Mouse (Mus musculus): ENCODE results near the gene Prkn.

Gene Prkn

DNA sequence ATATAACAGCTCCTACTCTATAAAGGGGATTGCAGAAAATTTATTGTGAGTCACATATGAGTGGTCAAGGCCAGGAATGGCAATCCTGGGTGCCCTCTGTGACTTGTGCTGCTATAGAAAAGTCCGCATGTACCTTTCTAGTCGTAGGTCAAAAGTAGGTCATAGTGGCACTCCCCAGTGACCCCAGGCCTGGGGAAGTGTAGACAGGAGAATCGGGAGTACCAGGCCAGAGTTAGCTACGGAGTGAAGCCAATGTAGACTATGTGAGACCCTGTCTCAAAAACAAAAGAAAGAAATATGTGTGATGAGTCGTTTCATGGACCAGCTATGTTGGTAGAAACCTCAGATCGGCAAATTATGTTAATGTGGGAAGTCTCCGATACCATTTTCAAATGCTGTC is 1206.8 kb downstream of the Prkn start:
- in situ Hi-C loops (cut with MboI; ENCODE audit: unreplicated experiment in 2 of 2) = loop anchor here (5.0 to 25.0 kb wide), 3 partner anchors 50 to 765 kb away; no protein-coding TSS in a partner anchor

DNA sequence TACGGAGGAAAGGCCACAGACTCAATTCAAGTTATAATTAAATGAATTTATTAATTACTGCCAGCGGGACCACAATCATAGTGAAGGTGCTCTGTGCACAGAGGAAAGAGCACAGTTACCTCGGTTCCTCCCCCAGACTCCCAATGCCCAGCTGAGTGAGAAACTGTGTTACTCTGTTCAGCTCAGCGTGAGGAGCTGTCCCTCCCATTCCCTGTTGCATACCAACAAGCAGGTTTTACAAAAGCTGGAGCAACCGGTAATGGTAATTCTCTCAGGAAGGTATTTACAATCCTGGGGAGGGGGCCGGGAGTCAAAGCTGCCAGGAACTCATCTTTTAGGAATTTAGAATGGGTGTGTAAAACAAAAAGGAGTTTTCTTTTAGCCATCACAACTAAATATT is 1207.3 kb downstream of the Prkn start:
- in situ Hi-C loops (cut with MboI; ENCODE audit: unreplicated experiment in 2 of 2) = loop anchor here (5.0 to 25.0 kb wide), 3 partner anchors 50 to 765 kb away; no protein-coding TSS in a partner anchor

DNA sequence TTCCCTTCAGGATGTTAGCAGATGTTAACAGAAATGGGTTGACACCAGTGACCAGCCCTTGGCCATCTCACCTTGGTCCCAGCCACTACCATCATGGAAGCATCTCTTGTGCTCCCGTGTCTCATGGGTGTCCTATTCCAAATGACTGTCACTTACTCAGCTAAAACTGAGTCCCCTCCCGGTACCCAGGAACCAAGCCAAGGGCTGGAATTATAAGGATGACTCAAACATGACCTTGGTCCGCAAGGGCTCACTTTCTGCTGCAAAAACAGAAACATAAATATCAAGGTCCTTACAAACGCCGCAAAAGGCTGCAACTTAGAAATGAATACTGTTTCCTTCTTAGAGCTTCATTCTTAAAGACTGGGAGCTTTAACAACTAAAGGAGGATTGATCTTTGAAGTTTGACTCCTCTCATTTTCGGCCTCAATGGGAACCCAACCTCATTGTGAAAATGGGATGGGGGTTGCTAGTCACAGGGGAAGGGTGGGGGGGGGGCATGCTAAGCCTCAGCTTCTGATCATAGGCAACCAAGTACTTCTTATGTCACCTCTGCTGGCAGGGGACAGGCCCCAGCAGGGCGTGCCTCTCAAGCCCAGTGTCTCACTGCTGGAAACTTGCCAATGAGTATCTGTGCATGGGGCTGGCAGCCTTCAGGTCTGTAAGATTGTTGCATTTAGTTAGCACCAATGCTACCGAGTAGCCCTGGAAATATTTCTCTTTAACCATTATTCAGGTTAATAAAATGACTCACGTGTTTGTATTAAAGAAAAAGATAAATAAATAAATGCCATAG is 1208.7 kb downstream of the Prkn start:
- in situ Hi-C loops (cut with MboI; ENCODE audit: unreplicated experiment in 2 of 2) = loop anchor here (5.0 to 25.0 kb wide), 3 partner anchors 48 to 763 kb away; no protein-coding TSS in a partner anchor

DNA sequence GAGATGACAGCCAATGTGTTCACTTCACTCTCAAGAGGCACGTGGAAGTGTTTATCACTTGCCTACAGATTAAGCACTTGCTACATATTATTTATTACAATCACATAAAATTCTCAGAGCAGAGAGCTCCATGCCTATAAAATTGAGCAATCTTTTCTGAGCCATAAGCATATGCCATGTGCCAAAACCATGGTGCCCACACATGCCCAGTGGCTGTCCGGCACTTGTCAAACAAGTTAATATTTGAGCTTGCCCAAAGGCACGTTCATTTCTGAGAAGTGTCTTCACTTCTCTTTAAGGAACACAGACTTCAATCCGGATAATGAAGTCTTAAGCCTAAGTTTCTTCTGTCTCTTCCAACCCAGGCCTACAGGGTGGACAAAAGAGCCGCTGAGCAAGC is 1210.1 kb downstream of the Prkn start:
- in situ Hi-C loops (cut with MboI; ENCODE audit: unreplicated experiment in 2 of 2) = no loop called here

DNA sequence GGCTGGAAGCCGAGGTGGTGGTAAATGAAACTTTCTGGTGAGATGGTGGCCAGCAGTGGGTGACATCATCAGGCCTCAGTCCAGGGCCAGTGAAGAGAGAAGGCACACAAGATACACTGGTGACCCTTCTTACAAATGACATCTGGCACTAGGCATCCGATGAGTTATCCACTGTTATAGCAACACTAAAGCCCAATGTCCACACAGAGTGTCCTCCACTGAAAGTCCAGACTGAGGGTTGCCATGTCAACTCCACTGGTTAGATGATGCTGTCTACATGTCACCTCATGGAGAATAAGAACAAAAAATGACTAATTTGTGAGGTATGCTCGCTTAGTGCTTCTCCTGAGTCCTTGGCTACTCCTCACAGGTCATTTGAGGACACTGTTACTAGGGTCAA is 1210.8 kb downstream of the Prkn start:
- in situ Hi-C loops (cut with MboI; ENCODE audit: unreplicated experiment in 2 of 2) = no loop called here

DNA sequence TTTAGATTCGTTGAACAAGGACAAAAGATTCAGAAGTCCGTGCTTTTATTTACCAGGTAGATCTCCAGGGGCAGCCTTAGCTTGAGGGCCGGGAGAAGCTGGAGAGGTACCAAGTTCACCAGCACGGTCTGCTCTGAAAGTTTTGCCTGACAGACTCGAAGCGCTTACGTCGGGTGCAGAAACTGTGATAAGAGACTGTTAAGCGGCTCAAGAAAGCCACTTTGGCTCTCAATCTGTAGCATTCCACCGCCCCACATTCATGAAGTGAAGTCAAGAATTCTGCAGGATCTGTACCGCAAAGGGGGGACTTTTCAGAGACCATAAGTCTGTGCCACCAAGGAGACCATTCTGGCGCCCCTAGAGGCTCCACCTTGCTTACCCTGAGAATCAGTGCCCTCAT is 1212.5 kb downstream of the Prkn start:
- in situ Hi-C loops (cut with MboI; ENCODE audit: unreplicated experiment in 2 of 2) = no loop called here

DNA sequence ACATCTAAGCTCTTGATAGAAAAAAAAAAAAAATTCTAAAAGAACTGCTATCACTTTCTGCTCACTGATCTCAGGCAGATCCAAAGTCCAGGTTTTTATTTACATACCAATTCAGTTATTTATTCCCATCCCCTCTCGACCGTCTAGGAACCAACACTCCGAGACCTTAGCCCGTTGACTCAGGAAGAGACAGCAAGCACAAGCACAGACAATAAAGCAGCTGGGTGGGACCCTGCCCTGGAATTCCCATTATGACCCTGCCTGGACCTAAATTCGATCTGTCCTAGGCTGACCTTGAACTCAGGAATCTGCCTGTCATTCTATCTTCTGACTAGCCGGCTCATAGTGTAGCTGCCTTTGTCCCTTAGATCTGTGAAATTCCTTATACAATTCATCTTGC is 1218.9 kb downstream of the Prkn start:
- in situ Hi-C loops (cut with MboI; ENCODE audit: unreplicated experiment in 2 of 2) = no loop called here

DNA sequence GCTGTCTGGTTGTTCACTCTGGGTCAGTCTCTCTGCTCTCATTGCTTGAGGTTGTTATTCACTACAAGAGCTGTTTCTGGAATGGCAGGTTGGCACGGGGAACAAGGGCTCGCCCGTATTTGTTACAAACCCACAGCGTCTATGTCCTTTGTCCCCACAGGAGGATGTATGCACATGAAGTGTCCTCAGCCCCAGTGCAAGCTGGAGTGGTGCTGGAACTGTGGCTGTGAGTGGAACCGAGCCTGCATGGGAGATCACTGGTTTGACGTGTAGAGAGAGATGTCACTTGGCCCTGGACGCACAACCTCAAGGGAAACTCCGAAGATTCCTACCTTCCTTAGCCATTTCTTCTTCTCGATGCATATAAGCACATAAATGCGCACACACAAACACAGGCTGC is 1221.2 kb downstream of the Prkn start:
- in situ Hi-C loops (cut with MboI; ENCODE audit: unreplicated experiment in 2 of 2) = no loop called here

DNA sequence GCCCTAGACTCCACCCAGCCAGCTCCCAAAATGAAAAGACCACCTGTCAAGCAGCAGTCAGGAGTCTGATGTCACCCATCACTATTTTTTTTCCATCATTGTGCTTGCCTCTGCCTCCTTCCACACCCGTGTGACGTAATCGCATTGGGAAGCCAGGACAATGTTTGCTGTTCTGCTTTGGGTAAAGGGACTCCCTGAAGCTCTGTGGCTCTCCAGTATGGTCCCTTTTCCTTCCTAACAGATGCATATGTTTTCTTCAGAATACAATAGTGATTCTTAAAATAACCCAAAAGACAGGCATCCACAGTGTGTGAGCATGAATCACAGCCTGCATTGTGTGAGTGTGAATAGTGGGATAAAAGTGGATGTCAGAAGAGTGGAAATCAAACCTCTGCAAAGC is 1222.7 kb downstream of the Prkn start:
- in situ Hi-C loops (cut with MboI; ENCODE audit: unreplicated experiment in 2 of 2) = no loop called here

DNA sequence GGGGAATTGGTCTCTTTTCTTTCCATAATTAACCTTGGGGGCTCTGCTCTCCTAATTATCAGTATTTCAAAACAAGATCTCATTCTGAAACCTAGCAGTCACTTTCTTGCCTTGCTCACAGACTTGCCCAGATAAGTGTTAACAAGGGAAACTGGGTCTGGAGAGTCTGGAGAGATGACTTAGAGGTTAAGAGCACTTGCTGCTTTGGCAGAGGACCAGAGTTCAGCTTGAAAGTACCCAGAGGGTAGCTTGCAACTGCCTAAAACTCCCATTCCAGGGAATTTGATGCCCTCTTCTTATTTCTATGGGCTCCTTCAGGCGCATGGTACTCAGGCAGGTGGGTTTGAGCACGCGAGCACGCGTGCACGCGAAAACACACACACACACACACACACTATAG is 1223.3 kb downstream of the Prkn start:
- in situ Hi-C loops (cut with MboI; ENCODE audit: unreplicated experiment in 2 of 2) = no loop called here

DNA sequence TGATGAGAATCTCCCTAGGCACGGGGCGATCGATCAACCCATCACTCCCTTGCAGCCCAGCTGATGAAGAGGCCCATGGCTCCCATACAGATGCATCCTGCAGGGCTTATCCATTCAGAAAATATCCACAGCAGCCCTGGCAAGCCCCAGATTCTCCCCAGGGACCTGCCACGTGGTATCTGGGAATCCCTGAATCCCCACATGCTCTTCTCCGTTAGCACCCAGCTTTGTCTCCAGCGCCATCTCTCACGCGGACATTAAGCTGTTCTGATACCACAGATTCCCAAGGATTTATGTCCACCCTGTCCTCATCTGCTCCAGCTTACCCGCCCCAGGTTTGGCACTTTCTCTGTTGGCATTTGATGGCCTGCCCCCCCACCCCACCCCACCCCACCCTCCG is 1225.9 kb downstream of the Prkn start:
- in situ Hi-C loops (cut with MboI; ENCODE audit: unreplicated experiment in 2 of 2) = no loop called here

DNA sequence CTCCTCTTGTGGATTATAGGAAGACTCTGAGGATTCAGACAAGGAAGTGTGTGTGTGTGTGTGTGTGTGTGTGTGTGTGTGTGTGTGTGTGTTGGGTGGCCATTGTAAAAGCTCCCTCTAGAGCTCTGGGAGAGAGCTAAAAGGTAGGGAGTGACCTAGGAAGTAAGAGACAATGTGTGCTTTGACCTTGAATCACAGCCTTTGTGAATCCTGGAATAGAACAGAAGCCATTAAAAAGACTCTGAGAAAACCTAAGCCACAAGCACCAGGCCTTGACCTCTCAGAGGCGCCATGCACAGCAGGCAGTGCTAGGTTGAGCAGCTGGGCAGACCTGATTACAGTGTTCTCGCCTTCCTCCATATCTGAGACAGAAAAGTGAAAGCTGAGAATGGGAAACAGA is 1236.6 kb downstream of the Prkn start:
- in situ Hi-C loops (cut with MboI; ENCODE audit: unreplicated experiment in 2 of 2) = no loop called here

DNA sequence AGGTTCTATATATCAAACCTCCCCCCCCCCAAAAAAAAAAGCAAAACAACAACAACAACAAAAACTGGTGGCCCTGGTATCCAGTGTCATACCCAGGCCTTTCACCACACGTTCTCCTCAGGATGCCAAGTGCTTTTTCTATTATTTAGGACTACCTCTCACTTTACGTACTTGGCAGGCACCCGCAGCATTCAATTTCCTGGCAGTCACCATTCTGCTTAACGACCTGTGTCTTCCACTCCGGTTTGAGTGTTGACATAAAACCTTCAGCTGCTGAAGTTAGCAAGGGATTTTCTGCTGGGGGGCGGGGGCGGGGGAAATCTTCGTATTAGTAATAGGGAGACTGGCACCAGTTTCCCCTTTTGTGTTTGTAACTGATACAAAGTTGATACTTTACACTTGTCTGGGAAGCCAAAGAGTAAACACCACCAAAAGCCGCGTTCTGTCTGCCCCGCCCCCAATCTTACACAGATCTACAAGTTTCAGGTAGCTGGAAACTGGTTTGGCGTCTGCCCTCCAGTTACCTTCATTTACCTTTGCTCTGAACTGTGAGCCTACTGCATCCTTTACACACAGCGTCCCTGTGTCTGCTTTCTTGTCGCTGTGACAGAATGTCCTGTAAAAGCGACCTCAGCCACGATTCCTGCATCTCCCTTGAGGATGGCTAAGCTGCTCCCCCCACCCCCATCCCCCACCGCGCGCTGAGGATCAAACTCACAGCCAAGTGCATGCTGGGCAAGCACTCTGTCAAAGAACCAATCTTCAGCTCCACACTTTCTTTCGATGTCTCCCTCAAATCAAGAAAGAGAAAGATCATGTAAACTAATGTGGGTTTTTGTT is 1240.7 kb downstream of the Prkn start:
- in situ Hi-C loops (cut with MboI; ENCODE audit: unreplicated experiment in 2 of 2) = no loop called here

DNA sequence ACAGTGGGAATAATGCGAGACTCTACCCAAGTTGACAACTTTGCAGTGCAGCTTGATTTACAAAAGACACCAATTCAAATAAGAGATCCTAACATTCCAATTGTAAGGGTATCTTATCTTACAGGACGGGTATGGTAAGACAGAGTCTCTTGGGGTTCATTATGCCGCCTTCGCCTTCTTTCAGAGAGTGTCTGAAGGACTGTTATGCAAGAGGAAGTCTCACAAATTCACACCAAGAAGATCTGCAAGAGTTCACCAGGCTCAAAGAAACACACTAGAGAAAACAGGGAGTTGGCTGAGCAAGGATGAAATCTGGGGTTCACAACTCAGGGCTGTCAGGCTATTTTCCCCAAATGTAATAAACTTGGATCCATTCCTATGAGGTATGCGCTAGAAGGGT is 1242.0 kb downstream of the Prkn start:
- in situ Hi-C loops (cut with MboI; ENCODE audit: unreplicated experiment in 2 of 2) = no loop called here

DNA sequence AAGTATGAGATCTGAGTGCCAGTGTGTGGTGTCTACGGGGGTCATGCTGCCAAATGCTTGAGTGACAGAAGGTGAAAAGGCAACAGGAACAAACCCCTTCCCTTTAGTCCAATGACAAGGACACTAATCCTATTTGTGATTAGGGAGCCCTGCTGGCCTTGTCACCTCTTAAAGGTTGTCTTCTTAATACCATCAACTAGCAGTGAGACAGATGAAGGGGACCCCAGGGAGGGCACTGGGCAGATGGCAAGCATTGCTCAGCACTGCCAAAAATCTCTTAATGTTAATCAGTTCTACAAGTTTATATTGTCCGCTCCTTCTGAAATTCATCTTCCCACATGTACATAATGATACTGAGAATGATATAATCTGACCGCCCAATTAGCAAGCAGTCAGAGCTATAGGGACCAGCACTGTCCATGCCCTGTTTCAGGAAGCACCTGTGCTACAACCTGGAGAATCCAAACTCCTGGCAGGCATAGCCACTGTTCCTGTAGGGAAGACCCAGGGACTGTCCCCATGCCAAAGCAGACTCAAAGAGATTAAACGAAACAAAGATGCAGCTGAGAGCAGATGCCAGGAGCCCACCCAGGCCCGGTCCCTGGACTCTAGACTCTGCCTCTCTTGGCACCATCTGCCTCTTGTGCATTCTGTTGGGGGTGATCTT is 1250.2 kb downstream of the Prkn start:
- in situ Hi-C loops (cut with MboI; ENCODE audit: unreplicated experiment in 2 of 2) = no loop called here

DNA sequence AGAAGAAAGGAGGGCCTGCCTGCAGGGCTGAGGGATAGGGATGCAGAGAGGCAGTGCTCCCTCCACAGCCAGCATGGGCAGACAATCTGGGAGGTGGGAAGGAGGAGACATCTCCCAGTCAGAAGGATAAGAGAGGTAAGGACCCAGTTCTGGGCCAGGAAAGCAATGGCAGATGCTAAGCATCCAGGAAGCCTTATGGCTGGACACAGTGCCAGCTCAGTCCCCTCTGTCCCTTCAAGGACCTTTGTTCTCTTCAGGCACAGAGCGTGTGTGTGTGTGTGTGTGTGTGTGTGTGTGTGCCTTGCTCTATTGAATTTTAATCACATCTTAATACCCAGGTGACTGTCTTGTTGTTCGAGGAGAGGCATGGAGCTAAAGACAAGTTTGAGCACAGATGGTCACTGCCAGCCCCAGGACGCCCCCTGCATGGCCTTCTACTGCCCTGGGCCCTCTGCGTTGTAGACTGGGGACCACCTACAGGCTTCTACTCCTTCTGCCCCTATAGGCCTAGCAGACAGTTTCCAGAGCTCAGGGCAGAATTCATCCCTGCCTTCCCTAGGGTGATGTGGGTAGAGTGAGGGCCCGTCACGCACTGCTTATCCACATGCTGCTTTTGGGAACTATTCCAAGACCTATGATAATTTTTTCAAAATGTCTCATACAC is 1252.8 kb downstream of the Prkn start:
- in situ Hi-C loops (cut with MboI; ENCODE audit: unreplicated experiment in 2 of 2) = no loop called here

DNA sequence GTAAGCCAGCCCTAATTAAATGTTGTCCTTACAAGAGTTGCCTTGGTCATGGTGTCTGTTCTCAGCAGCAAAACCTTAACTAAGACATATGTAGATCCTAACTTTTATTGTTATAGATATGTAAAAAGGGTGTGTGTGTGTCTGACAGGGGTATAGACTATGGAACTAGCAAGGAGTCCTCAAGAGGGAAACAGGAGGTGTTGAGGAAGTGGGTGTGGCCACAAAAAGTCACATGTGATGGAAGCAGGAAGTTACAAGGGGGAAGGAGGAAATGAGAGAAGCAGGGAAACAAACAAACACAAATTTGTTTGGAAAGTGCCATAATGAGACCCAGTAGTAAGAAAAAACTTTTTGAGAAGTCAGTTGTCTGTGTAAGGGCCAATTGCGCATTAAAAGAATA is 1253.8 kb downstream of the Prkn start:
- in situ Hi-C loops (cut with MboI; ENCODE audit: unreplicated experiment in 2 of 2) = no loop called here

DNA sequence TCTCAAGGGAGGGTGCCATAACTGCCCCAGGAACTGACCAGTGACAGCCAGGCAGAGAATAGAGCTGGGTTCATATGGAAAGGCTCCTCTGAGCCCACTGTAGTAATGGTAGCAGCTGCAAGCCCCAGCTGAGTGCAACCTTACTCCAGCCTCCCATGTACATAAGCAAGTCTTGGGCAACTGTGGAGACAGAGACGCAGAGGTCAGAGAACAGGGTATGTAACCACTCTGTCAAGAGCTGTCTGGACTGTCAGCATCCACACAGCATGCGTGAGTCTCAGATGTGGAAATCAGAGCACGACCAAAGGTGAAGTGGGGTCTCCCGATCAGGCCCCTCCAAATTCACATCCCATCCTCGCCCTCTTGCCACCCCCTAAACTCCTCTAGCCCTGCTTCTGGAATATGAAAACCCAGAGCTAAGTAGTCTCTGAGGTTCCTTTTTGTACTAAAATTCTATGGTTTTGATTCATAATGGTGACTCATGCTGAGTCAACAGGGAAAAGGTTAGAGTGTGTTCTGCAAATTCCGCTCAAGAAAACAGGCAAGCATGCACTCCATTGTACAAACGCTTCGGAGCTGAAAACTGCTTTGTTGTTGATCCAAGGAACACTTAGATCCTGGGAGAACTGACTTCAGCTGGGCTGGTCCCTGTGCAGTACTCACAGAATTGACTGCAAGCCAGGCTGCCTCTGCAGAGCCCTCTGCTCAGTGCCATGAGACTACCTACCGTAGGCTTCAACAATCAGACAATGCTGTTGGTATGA is 1254.8 kb downstream of the Prkn start:
- in situ Hi-C loops (cut with MboI; ENCODE audit: unreplicated experiment in 2 of 2) = loop anchor here (5.0 kb wide), 2 partner anchors 48 to 53 kb away; no protein-coding TSS in a partner anchor

DNA sequence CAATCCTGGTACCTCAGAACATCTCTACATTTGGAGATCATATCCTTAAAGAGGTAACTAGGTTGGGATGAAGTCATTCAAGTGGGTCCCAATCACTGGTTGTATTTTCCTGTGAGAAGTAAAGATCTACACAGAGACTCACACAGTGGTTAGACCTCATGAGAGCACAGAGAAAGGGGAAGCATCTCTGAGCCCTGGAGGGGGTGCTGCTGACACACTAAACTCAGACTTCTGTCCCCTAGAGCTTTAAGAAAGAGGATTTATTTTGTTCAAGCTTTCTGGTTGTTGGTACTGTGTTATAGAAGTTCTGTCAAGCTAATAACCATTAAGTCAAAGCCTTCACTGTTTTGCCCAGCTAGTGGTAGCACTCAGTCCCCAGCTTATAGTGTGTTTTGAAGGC is 1259.2 kb downstream of the Prkn start:
- in situ Hi-C loops (cut with MboI; ENCODE audit: unreplicated experiment in 2 of 2) = loop anchor here (5.0 kb wide), 2 partner anchors 52 to 57 kb away; no protein-coding TSS in a partner anchor

DNA sequence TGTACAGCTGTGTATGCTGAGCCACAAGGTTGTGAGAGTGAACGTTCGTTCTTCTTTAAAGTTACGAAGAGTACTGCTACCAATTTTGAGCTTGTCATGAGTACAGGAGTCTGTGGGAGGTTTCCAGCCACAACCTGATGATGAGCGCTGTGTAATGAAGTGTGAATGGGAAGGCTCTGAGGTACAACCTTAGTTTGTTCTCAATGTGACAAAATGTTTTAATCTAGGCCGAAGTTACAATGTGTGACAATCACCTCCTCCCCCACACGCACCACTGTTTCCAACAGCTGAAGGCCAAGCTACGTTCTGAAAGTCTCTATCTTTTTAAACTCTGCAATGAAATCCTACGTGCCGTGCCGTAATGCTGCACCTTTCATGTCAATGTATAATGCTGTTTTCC is 1262.1 kb downstream of the Prkn start:
- in situ Hi-C loops (cut with MboI; ENCODE audit: unreplicated experiment in 2 of 2) = loop anchor here (5.0 to 10.0 kb wide), 3 partner anchors 52 to 260 kb away; no protein-coding TSS in a partner anchor

All from v-Abl transformed pro-B cells (cell line).